Mouse (Mus musculus) hindbrain, embryonic 12.5 days (tissue): ENCODE data around the gene Eno2. TPM values are rescaled to one million over a fixed set of nuclear protein-coding genes. Genes with fewer than 3 reads are reported as not detected.

ENCODE experiments used
- ATAC-seq: fragments of 200-750 bp; cut with Nextera tagmentation; 2 replicates; pipeline ENCODE4 v1.8.0; 2017; ENCODE audit warnings: moderate TSS enrichment; ENCODE audit not compliant: low FRiP score
- H3K27ac ChIP-seq: fragments of 300-500 bp; sonication (generic); 2 replicates; pipeline ENCODE4 v1.5.1; 2016; ENCODE audit warnings: mild to moderate bottlenecking
- H3K27me3 ChIP-seq: fragments of 300-500 bp; sonication (generic); 2 replicates; pipeline ENCODE4 v1.6.1; 2016; ENCODE audit warnings: mild to moderate bottlenecking
- H3K36me3 ChIP-seq: fragments of 300-500 bp; sonication (generic); 2 replicates; pipeline ENCODE4 v1.6.1; 2016; ENCODE audit warnings: mild to moderate bottlenecking
- H3K4me1 ChIP-seq: fragments of 300-500 bp; sonication (generic); 2 replicates; pipeline ENCODE4 v1.6.1; 2016
- H3K4me2 ChIP-seq: fragments of 300-500 bp; sonication (generic); replicated peaks from 2 replicates; pipeline ENCODE4 v1.6.1; 2016; ENCODE audit warnings: mild to moderate bottlenecking
- H3K4me3 ChIP-seq: fragments of 300-500 bp; sonication (generic); 2 replicates; pipeline ENCODE4 v1.5.1; 2016; ENCODE audit warnings: mild to moderate bottlenecking
- H3K9ac ChIP-seq: fragments of 300-500 bp; sonication (generic); 2 replicates; pipeline ENCODE4 v1.6.1; 2016; ENCODE audit warnings: mild to moderate bottlenecking, moderate library complexity
- H3K9me3 ChIP-seq: fragments of 300-500 bp; sonication (generic); replicated peaks from 2 replicates; pipeline ENCODE4 v1.6.1; 2016; ENCODE audit warnings: mild to moderate bottlenecking
- WGBS: fragments of 180-500 bp; shearing (Covaris S2); methylation state at CpG from one replicate; pipeline ENCODE4 v1.1.7; 2016; 5-methylcytosine and 5-hydroxymethylcytosine counted together
- polyA plus RNA-seq: library from polyadenylated mRNA; unstranded; fragments of >200 nt; fragmentation: Nextera tagmentation; extraction: Ambion mirVana; gene quantifications from 2 replicates; pipeline ENCODE4 v1.2.1, GENCODE M21; 2016

Gene Eno2
- polyA plus RNA-seq, 1 experiment from 2014 or later: 18.7 TPM

GRCm38 (mm10) chr6:124756652-124757350 lies 12.7 kb downstream of the Eno2 start:
- peak overlapping the region; percentile 98 for H3K27ac ChIP-seq
- peak; percentile 73 for ATAC-seq
- H3K4me2 ChIP-seq: peak overlapping the region; percentile 73
- under 1% methylated on average over 46 of the region's 54 CpGs for WGBS
- H3K36me3 ChIP-seq: no peaks in the 10 kb centered on the region
- peak overlapping the region; percentile 91 for H3K4me3 ChIP-seq
- H3K9ac ChIP-seq: peak overlapping the region; percentile 98
- peaks cover 42% of the 10 kb centered on the region for H3K4me1 ChIP-seq
- H3K9me3 ChIP-seq: no peaks in the 10 kb centered on the region
- no peaks in the 10 kb centered on the region for H3K27me3 ChIP-seq

DNA sequence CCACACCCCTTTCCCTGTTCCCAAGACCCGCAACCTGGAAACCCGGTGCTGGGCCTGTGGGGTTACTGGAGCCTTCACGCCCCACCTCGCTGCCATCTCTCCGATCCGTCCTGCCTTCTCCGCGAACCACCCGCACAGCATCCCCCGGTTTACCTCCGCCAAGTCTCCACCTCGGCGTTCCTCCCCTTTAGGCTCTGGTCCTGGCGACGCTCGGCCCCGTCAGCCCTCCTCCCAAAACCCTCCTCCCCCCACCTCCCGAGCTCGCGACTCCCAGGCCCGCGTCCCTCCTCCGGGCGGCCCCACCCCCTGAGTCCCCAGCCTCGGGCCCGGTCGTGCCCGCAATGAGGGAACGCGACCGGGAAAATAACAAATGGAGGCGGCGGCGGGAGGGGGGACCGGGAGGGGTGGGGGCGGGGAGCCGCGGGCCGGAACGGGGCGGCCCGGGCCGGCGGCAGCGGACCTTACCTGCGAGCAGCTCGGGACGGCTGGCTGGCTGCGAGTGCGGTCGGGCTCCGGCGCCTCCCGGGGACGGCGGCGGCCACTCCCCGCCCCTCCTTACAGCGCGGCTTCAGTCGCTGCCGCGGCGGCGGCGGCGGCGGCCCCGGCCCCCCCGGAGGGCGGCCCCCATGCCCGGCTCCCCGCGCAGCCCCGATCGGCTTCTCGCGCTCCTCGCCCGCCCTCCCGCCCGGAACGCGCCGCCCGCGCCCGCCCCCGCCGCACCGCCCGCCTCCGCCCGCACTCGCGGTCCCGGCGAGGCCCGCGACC lies 13.5 kb downstream of the Eno2 start, which contains the start of the genes Gm45234 and Atn1:
Gene Gm45234 (minus strand): TSS at position 191 of the 765 bp plus-strand sequence.
Gene Atn1 (minus strand): TSS at position 694 of the 765 bp plus-strand sequence.
- peak; percentile 53 for ATAC-seq

DNA sequence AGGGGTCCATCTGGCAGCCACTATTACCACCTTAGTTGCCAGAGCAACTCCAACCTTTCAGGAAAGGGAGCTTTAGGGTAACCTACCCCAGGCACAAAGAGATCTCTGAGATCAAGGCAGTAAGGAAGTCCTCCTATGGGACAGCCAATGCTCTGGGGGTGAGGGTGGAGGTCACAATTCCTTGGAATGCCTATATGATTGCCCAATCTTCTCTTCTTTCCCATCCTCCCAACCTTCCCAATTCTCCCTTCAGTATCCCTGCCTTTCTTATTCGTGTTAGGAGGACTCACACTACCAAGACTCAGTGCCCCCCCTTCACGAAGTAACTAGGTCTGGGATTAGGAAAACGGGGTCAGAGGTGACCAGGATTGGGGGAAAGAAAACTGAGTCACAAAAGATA lies 14.2 kb downstream of the Eno2 start:
- peak overlapping the region; percentile 73 for H3K4me2 ChIP-seq
- H3K4me3 ChIP-seq: peak overlapping the region; percentile 91
- H3K9me3 ChIP-seq: no peaks in the 10 kb centered on the region
- peak overlapping the region; percentile 98 for H3K9ac ChIP-seq
- 0 out of 2 replicates have a peak, but pooled peaks cover 3% of the 10 kb centered on the region for H3K36me3 ChIP-seq
- no peak for ATAC-seq
- peaks cover 42% of the 10 kb centered on the region for H3K4me1 ChIP-seq
- H3K27ac ChIP-seq: peak overlapping the region; percentile 98
- 3% methylated on average over 3 of the region's 3 CpGs for WGBS
- no peaks in the 10 kb centered on the region for H3K27me3 ChIP-seq

More for the DNA sequence above, 13.5 kb downstream of the Eno2 start, which contains the start of the genes Gm45234 and Atn1:
- Histone ChIP-seq H3K36me3 (0 out of 2 replicates have a peak, but pooled peaks cover 3% of the 10 kb centered on the region), H3K4me2 (peak within 1 kb of the TSS; percentile 73), H3K9me3 (no peaks in the 10 kb centered on the region), H3K4me3 (peak within 1 kb of the TSS; percentile 91), H3K27me3 (no peaks in the 10 kb centered on the region), H3K4me1 (peaks cover 42% of the 10 kb centered on the region), H3K27ac (peak within 1 kb of the TSS; percentile 98), H3K9ac (peak within 1 kb of the TSS; percentile 98)
- 2% methylated on average over 53 of the region's 100 CpGs for WGBS

GRCm38 (mm10) chr6:124753861-124754260 lies 15.6 kb downstream of the Eno2 start:
- H3K4me1 ChIP-seq: peaks cover 38% of the 10 kb centered on the region
- no peak overlapping the region for H3K4me3 ChIP-seq
- no peak overlapping the region for H3K27ac ChIP-seq
- no peak for ATAC-seq
- H3K27me3 ChIP-seq: no peaks in the 10 kb centered on the region
- WGBS: 93% methylated on average over 2 of the region's 2 CpGs
- H3K4me2 ChIP-seq: peak overlapping the region; percentile 73; the same call in 1 of the 2 replicates
- H3K9ac ChIP-seq: no peak overlapping the region
- H3K9me3 ChIP-seq: no peaks in the 10 kb centered on the region
- peaks cover 15% of the 10 kb centered on the region for H3K36me3 ChIP-seq

DNA sequence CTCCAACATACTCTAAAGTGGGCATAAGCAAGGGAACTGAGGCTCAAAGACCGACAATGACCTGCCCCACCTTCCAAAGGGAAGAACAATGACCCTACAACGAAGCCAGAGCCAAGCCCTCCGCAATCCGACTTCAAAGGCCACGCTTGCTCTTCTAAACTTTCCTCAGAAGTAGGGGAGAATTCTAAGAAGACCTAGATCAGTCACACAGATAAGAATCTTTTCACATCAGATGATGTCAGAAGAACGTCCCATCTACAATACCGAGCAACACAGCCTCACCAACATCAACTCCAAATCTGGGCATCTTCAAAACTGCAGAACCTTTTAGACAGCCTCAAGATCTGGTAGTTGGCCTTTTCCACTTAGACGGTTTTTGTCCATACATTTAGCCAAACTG lies 19.1 kb downstream of the Eno2 start:
- H3K36me3 ChIP-seq: peaks cover 39% of the 10 kb centered on the region
- H3K4me1 ChIP-seq: peaks cover 34% of the 10 kb centered on the region
- no peak overlapping the region for H3K27ac ChIP-seq
- no peak overlapping the region for H3K9ac ChIP-seq
- H3K27me3 ChIP-seq: no peaks in the 10 kb centered on the region
- ATAC-seq: no peak
- WGBS: 90% methylated on average over 8 of the region's 8 CpGs
- no peak overlapping the region for H3K4me3 ChIP-seq
- no peak overlapping the region for H3K4me2 ChIP-seq
- H3K9me3 ChIP-seq: no peaks in the 10 kb centered on the region

DNA sequence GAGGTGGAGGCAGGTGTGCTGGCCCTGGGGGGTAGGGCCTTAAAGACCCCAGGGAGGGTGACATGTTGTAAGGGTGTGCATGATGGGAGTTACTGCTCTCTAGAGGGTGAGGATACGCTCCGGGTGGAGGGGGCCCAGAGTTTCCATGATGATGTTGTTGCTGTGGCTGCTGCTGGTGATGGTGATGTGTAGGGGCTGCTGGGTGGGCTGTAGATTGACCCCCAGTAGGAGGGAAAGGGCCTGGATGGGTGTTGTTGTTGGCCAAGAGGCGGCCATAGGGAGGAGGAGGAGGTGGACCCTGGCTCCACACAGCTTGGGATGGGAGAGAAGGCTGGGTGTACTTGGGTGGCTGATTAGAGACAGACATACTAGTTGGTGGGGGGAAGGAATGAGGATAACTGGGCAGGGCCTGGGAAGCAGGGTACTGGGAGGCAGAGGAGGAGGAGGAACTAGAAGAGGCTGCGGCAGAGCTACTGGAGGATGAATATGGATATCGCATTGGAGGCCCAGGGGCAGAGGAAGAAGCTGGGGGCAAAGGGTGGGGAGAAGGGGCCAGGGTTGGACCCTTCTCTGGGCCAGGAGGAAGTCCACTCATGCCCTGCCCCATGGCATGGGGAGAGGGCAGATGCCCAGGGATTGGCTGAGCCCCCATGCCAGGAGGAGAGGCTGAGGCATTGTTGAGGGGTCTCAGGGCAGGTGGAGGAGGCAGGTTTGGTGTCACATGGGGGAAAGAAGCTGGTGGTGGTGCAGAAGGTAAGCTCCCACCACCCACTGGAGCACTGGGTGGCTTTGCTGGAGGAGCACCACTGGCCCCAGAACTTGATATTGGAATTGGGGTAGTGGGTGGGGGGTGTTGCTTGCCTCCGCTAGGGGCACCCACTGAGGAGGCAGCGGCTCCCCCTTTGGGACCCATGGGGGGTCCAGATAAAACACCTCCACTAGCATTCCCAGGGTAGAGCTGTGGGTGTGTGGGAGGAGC lies 22.5 kb downstream of the Eno2 start:
- WGBS: 89% methylated on average over 7 of the region's 7 CpGs
- Histone ChIP-seq H3K4me3 (peak overlapping the region; percentile 51), H3K4me1 (peaks cover 24% of the 10 kb centered on the region), H3K36me3 (peaks cover 66% of the 10 kb centered on the region), H3K27me3 (no peaks in the 10 kb centered on the region), H3K4me2 (peak overlapping the region; percentile 96), H3K27ac (peak overlapping the region; percentile 92; the same call in 1 of the 2 replicates), H3K9ac (peak overlapping the region; percentile 86), H3K9me3 (no peaks in the 10 kb centered on the region)
- peak; percentile 3; the same call in 1 of the 2 replicates for ATAC-seq

DNA sequence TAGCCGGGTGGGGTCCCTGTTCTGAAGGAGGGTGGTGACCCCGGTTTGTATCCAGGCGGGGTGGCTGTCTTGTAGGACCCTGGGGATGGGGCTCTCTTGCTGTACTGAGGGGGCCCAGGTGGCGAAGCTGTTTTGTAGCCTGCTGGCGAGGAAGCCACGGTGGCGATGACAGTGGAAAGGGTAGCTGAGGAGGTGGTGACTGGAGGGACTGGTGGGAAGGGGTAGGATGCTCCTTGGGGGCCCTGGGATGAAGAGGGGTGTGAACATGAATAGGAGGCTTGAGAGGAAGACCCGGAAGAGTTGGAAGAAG lies 23.2 kb downstream of the Eno2 start:
- peak overlapping the region; percentile 51 for H3K4me3 ChIP-seq
- no peaks in the 10 kb centered on the region for H3K9me3 ChIP-seq
- peak overlapping the region; percentile 92 for H3K27ac ChIP-seq
- peaks cover 65% of the 10 kb centered on the region for H3K36me3 ChIP-seq
- H3K4me2 ChIP-seq: peak overlapping the region; percentile 96
- H3K9ac ChIP-seq: peak overlapping the region; percentile 86
- no peaks in the 10 kb centered on the region for H3K27me3 ChIP-seq
- peaks cover 29% of the 10 kb centered on the region for H3K4me1 ChIP-seq
- 13% methylated on average over 8 of the region's 8 CpGs for WGBS
- ATAC-seq: peak; percentile 18; the same call in 1 of the 2 replicates

DNA sequence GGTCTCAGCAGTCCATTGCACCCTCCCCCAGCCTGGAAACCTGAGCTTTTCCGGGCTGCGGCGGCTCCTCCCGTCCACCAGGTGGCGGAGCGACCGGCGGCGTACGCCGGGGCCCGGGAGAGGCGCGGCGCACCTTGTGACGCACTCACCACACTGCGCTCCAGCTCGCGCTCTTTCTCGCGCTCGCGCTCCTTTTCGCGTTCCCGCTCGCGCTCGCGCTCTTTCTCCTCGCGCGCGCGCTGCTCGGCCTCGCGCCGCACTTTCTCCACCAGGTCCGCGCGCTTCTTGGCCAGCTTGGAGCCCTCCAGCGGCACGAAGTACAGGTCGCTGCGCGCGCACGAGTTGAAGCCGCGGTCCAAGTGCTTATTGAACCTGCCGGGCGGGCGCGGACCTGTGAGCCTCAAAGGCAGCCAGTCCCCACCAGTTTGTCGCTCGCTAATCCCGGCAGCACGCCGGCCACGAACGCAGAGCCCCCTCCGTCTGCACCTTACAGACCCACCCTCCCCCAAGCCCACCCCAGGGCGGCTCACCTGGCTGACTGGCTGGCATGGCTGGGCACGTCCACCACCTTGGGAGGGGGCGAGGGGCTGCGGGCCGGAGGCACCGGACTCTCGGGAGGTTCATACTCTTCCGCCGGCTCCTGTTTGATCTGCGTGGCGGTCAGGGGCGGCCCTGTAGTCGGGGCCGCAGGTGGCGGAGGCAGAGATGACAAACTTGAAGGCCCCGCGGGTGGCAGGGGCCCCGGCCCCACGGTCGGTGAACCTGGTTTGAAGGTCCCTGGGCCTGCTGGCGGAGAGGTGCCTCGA lies 23.8 kb downstream of the Eno2 start:
- no peaks in the 10 kb centered on the region for H3K9me3 ChIP-seq
- peaks cover 64% of the 10 kb centered on the region for H3K36me3 ChIP-seq
- under 1% methylated on average over 80 of the region's 85 CpGs for WGBS

DNA sequence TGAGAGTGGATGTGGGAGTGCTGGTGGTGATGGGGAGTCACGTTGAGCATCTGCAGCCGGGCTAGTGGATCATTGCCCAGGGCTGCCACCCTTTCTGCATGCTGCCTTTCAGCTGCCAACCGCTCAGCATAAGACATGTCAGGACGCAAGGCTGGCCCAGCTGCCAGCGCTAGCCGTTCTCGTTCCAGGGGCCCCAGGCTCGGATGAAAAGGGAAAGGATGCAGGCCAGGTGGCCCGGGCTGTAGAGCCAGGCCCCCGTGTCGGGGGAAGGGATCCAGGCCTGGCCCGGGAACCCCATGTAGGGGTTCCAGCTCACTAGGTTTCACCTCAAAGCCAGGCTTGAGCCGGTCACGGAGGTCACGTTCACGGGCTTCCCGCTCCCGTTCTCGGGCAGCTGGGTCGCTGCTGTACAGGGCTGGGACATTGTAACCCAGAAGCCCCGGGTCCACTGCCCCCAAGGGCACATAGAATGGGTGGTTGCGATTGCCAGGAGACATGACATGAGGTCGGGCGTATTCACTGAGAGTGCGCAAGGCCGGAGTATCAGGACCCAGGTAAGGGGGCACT lies 24.6 kb downstream of the Eno2 start:
- peak overlapping the region; percentile 96 for H3K4me2 ChIP-seq
- H3K27me3 ChIP-seq: no peaks in the 10 kb centered on the region
- ATAC-seq: peak; percentile 5
- WGBS: 70% methylated on average over 26 of the region's 26 CpGs
- peak overlapping the region; percentile 51 for H3K4me3 ChIP-seq
- peak overlapping the region; percentile 55 for H3K9ac ChIP-seq
- H3K36me3 ChIP-seq: peaks cover 61% of the 10 kb centered on the region
- H3K27ac ChIP-seq: peak overlapping the region; percentile 92
- H3K4me1 ChIP-seq: peaks cover 32% of the 10 kb centered on the region
- H3K9me3 ChIP-seq: no peaks in the 10 kb centered on the region

More for the DNA sequence above, 23.8 kb downstream of the Eno2 start:
- peak overlapping the region; percentile 51 for H3K4me3 ChIP-seq
- ATAC-seq: peak; percentile 82
- peaks cover 29% of the 10 kb centered on the region for H3K4me1 ChIP-seq
- peak overlapping the region; percentile 92 for H3K27ac ChIP-seq
- H3K4me2 ChIP-seq: peak overlapping the region; percentile 96
- H3K9ac ChIP-seq: peak overlapping the region; percentile 86
- no peaks in the 10 kb centered on the region for H3K27me3 ChIP-seq

GRCm38 (mm10) chr6:124743647-124744046 lies 25.8 kb downstream of the Eno2 start:
- Histone ChIP-seq H3K4me2 (no peak overlapping the region), H3K9ac (no peak overlapping the region), H3K27ac (no peak overlapping the region), H3K27me3 (no peaks in the 10 kb centered on the region), H3K4me3 (no peak overlapping the region), H3K4me1 (peaks cover 44% of the 10 kb centered on the region), H3K36me3 (peaks cover 49% of the 10 kb centered on the region), H3K9me3 (no peaks in the 10 kb centered on the region)
- 93% methylated on average over 8 of the region's 8 CpGs for WGBS
- no peak for ATAC-seq
